Mouse (Mus musculus): Measurements from ENCODE around the gene Calcoco2.

Gene Calcoco2

GRCm38 (mm10) chr11:96080736-96081135, 31.0 kb downstream of the Calcoco2 start:
- peak; percentile 42 for DNase-seq (ENCODE audit: low spot score)

- no peak for DNase-seq (ENCODE audit: low spot score)
Measured at GRCm38 (mm10) chr11:96076221-96077105, 35.3 kb downstream of the Calcoco2 start.

GRCm38 (mm10) chr11:96075509-96076220, 36.1 kb downstream of the Calcoco2 start, which contains the start of gene Atp5g1:
TSS of gene Atp5g1 (minus strand) at chr11:96075670.
- peak; percentile 100 for DNase-seq (ENCODE audit: low spot score)

- DNase-seq (ENCODE audit: low spot score), result peak; percentile 45
Measured at GRCm38 (mm10) chr11:96075177-96075508, 36.6 kb downstream of the Calcoco2 start.

- DNase-seq (ENCODE audit: low spot score), result no peak
Measured at GRCm38 (mm10) chr11:96074351-96075176, 37.2 kb downstream of the Calcoco2 start.

- no peak for DNase-seq (ENCODE audit: low spot score)
Measured at GRCm38 (mm10) chr11:96073295-96073993, 38.3 kb downstream of the Calcoco2 start.

- DNase-seq (ENCODE audit: low spot score), result no peak
Measured at GRCm38 (mm10) chr11:96071013-96071412, 40.8 kb downstream of the Calcoco2 start.

GRCm38 (mm10) chr11:96070353-96070752, 41.4 kb downstream of the Calcoco2 start:
- no peak for DNase-seq (ENCODE audit: low spot score)

- DNase-seq (ENCODE audit: low spot score), result no peak
Measured at GRCm38 (mm10) chr11:96068231-96068630, 43.5 kb downstream of the Calcoco2 start.

- peak; percentile 97 for DNase-seq (ENCODE audit: low spot score)
Measured at GRCm38 (mm10) chr11:96065215-96065911, 46.4 kb downstream of the Calcoco2 start, which contains the start of gene Ube2z. TSS of gene Ube2z (minus strand) at chr11:96065388.

GRCm38 (mm10) chr11:96064521-96065214, 47.1 kb downstream of the Calcoco2 start:
- DNase-seq (ENCODE audit: low spot score), result peak; percentile 67

- no peak for DNase-seq (ENCODE audit: low spot score)
Measured at GRCm38 (mm10) chr11:96058309-96058708, 53.5 kb downstream of the Calcoco2 start.

GRCm38 (mm10) chr11:96050854-96051253, 60.9 kb downstream of the Calcoco2 start:
- DNase-seq (ENCODE audit: low spot score), result no peak

GRCm38 (mm10) chr11:96049939-96050338, 61.8 kb downstream of the Calcoco2 start:
- DNase-seq (ENCODE audit: low spot score), result no peak
